Mouse (Mus musculus) frontal cortex, postnatal 14 days (tissue): ENCODE data around the gene Gm45717.
"Not testable (repeated sequence)": the region's sequence is repeated elsewhere in the genome, so short reads cannot be mapped to it uniquely, and the experiment has no call there.

Experiments used
- DNase-seq, 2 experiments: peaks; one replicate each; pipeline ENCODE4 v3.0.0; 2022; ENCODE audit warnings: low spot score in 2 of 2

Gm45717 gene

DNA sequence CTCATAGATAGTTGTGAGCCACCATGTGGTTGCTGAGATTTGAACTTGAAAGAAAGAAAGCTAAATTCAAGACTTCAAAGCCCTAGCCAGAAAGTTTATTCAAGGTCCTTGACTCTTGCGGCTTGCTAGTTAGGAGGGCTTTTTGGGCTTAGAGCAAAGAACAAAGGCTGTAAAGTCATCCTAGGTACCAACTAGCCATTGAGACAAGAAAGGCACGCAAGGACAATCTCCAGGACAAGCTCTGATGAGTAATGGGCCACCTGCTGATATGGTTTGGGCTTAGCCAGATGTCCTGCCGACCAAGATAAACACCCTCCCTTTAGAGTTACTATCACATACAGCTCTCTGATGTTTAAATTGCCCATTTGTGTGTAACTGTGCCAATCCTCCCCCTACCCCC, 13.0 kb upstream of the Gm45717 start:
- not testable (repeated sequence) for DNase-seq

DNA sequence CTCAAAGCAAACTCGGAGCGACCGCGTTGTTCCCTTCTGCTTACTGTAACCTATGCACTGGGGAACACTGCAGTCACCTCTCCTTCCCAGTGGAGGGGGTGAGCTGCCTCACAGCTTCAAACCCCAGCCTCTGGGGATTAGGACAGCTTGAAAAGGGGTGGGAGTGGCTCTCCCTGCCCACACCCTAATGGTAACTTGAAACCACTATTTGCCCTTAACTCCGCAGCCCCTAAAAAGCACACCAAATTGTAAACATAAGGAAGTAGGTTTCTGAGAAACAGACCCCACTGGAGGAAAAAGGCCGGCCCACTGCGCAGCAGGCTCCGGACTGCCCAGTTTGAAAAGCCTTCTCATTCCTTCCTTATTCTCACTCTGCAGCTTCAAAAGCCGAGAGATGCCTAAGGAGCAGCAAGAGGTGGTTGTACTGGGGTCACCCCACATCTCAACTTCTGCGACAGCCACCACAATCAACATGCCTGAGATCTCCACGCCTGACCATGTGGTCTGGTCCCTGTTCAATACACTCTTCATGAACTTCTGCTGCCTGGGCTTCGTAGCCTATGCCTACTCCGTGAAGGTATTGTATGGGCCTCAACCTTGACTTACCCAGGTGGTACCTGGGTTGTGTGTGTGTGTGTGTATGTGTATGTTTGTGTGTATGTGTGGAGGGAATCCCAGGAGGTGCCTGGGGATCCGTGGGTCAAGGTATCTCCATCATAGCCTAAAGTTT, 12.3 kb upstream of the Gm45717 start:
- DNase-seq = no peak

GRCm38 (mm10) chr7:140966921-140967320, 11.2 kb upstream of the Gm45717 start, which contains the start of gene Ifitm1:
Ifitm1 (plus strand) TSS chr7:140967221.
- DNase-seq = no peak

GRCm38 (mm10) chr7:140962733-140963132, 7.0 kb upstream of the Gm45717 start:
- no peak for DNase-seq

GRCm38 (mm10) chr7:140961416-140961815, 5.7 kb upstream of the Gm45717 start:
- DNase-seq = no peak

DNA sequence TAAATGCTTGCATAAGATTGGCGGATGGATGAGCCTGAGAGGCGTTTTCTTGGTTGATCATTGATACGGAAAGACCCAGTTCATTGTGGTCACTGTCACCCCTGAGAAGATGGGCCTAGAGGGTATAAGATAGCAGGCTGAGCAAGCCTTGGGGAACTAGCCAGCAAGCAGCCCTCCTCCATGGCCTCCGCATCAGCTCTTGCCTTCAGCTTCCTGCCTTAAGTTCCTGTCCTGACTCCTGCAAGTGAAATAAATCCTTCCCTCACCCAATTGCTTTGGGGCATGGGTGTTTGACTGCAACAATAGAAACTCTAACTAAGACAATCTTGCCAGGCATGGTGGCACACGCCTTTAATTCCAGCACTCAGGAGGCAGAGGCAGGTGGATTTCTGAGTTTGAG, 4.3 kb upstream of the Gm45717 start:
- no peak for DNase-seq

DNA sequence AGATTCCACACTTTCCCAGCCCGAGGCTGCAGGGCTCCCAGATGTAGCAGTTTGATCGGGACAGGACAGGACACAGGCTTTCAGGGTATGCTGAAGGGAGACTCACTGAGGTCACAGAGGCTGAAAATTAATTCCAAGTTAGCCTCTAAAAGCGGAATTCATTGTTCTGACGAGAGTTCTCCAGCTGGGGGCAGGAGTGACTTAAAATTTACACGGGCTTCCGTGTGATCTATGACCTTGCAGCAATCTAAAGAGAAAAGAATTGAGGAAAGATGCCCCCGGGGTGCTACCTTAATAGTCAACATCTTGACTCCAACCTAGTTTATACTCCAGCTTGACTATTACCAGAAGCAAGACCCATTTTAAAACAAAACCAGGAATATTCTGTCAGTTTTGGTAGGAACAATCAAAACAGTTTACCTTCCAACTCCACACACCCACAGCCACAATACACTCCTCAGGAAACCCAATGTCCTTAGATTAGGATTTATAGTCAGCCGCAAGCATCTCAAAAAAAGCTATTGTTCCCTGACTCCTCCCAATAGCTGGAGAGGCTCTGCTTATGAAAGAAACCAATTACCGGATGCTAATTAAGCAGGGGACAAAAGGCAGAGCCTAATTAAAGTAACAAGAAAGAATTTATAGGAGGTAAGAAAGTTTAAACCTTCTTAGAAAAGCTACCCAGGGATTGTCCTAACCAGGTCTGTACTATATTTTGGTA, 3.6 kb upstream of the Gm45717 start:
- DNase-seq = no peak

GRCm38 (mm10) chr7:140956556-140956869, 776 bp upstream of the Gm45717 start:
- no peak for DNase-seq

- no peak for DNase-seq
These were observed 395 bp downstream of the Gm45717 start for GRCm38 (mm10) chr7:140955342-140955741.

DNA sequence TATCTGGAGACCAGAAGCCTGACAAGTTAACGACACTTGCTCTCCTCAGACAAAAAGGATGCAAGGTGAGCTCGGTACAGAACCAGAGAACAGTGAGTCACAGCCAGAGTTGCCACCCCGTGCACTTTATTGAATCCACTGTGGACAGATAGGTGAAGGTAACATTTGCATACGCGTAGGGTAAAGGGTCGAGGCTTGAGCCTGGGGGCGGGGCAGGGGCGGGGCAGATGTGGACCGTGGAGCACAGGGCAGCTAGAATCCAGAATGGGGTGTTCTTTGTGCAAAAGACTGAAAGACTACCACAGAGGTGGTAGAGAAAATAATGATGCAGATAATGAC, 1.0 kb downstream of the Gm45717 start:
- no peak for DNase-seq

DNA sequence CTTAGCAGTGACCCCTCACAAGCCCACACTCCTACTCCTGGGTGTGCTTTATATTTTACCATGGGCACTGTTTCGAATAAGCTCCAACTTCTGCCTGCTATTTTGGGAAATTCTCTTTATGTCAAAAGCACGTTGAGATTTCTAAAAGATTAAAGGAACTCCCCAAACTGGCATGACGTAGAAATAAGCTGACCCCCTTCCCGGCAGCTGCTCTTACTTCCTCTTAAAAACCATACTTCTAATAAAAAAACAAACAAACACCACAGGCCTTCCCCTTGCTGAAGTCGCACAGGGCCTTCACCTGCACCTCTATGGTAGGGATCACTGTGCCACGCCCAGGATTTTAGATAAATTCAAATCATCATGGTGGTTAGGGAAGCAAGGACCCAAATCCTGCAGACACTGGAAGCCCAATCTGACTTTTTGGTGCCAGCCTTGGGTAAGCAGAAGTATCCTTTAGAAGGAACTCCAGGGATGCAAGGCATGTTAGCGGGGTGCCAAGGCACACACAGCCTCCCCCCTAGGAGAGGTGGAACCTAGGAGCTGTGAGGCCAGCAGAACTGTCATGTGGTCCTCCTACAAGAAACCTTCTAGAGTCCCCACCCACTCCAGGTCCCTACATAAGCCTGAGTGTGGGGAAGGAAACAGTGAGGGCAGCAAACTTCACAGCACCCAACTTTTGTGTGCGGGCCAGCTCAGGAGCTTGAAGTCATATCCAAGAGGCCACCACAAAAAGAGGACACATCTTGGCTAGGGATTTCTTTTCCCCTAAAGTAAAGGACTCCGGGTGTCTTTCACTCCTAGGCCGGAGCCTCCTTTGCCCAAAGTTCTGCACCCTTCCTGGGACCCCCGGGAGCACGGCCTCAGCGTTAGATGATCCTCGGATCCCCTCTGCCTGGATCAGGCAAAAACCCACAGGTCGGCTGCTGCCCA, 1.7 kb downstream of the Gm45717 start:
- DNase-seq = no peak

- DNase-seq = no peak
These were observed 2.6 kb downstream of the Gm45717 start for GRCm38 (mm10) chr7:140953133-140953532.

DNA sequence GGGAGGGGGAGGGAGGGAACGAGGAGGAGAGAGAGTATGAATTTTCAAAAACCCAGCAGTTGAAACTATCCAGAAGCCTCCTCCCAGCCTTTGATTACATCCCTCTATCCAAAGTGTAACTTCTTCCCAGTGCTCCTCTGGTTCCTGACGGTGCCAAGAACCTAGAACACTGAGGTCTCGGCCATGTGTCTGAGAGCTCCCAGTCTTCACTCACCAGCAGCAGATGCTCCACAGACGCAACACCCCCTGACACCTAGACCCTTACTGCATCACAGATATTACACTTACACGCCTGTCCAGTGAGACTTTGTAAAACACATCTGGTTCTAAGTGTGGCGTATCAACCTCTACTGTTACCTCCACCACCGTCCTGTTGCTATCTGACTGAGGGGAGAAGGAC, 3.3 kb downstream of the Gm45717 start:
- no peak for DNase-seq

- DNase-seq = no peak
These were observed 4.0 kb downstream of the Gm45717 start for GRCm38 (mm10) chr7:140951765-140952164.

DNA sequence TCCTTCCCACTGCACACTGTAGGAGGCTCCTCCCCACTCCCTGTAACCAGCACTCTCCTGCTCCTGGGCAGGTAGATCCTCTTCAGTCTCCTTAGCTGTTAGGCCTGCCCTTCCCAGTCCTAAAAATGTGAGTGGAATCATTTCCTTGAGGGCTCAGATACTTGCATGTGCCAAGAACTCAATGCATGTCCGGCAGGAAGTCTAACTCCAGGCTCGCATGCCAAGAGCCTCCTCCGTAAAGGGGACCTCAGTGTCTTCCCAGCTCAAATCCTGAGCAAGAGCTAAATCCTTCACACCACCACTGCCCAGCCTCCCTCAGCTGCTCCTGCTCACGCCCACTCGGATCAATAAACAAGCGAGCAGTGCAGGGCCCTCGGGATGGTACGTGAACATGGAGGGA, 4.7 kb downstream of the Gm45717 start:
- no peak for DNase-seq

DNA sequence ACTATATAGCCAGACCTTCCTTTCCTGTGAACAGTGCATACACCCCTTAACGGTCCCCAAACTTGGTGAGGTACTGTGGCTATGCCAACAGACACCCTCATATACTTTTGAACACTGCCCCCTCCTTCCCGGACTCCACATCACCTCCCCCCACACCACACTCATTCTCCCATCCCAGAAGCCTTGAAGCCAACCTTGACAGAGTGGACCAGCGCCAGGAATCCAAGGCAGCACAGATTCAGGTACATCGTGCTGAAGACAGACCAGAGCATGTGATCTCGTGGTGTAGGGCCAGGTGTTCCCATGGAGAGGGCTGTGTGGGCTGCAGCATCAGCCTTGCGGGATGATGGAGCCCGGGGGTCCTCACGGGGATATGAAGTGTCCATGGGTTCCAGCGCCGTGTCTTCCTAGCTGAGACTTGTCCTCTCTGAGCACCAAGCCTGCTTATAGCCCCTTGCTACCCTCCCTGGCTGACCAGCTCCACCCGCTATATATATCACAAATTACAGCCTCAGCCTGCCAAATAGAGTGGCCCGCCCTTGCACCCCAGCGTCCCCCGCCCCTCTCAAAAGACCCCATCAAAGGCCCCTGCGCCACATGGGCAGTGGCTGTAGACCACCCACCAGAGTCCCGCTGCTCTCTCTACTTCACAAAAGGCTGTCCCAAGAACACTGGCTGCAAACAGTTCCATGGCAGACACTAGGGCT, 5.8 kb downstream of the Gm45717 start, which contains the start of gene Ifitm5:
TSS of gene Ifitm5 (minus strand) at position 468 of the 707 bp plus-strand sequence.
- DNase-seq = no peak

DNA sequence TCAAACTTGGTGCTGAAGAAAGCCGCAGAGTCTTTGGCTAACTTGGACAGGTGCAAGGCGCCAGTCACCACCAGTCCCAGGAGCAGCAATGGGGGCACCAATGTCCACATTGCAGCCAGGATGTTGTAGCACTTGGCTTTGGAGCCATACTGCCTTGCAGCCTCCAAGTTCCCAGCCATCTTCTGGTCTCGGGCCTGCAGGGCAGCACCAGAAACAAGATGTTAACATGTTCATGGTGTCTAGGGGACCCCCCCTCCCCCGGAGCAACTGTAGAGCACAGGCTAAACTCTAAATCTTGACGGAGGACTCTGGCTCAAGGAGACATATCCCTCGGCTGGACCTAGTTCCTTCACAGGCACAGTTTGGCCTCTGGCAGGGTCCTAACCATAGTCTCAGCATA, 6.5 kb downstream of the Gm45717 start:
- no peak for DNase-seq

- DNase-seq = no peak
These were observed 7.6 kb downstream of the Gm45717 start for GRCm38 (mm10) chr7:140948161-140948560.

DNA sequence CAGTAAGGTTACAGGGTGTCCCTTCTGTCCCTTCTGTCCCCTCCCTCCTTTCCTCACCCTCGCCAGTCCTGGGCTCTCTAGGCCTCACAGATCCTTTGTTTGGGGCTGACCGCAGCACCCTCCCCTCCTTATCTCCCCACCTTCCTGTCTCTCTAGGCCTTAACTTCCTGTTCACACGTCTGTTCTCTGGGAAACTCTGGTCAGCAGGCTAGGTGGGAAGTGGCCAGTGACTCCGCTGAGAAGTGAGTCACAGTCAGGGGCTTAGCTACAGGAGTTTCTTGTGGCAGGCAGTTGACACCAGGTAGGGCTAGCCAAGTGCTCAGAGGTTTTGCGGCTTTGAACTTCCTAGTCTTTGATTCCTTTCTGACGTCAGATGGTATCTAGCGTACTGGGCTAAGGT, 8.8 kb downstream of the Gm45717 start:
- DNase-seq = no peak

DNA sequence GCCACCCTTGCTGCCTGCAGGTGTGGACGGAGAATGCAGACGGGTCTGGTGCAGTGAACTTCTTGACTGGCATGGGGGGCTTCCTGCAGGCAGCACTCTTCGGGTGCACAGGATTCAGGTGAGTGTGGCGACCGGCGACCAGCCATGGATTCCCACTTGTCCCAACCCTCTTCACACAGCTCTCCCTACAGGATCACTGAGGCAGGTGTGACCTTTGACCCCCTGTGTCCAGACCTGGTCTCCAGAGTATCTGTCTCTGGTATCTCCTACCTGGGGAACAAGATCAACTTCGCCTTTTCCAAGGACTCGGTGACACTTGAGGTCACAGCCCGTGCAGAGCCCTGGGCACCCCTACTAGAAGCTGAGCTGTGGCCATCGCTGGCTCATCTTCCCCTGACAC, 9.4 kb downstream of the Gm45717 start:
- no peak for DNase-seq

- no peak for DNase-seq
These were observed 10.5 kb downstream of the Gm45717 start for GRCm38 (mm10) chr7:140945247-140945646.

- no peak for DNase-seq
These were observed 11.5 kb downstream of the Gm45717 start for GRCm38 (mm10) chr7:140944236-140944635.
